19 mouse cellular contexts compared by ENCODE assay signal in the genomic region with DNA sequence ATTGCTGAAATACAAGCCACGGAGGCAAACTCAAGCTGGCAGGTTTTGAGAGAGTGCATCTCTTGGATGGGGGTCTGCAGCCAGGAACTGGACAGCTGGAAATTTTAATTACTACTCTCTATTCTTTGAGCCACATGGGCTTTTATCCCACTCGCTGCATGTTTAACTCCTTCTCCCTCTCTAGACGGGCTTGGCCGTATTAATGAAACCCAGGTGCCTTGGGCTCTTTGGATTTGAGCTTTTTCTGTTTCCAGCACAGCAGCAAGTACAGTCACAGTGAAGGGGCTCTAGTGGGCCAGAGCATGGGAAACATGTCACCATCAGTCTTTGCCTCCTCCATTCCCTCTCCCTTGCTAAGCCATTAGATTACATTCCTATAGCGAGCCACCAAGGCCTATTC. TPM values are rescaled to one million over a fixed set of nuclear protein-coding genes. Genes with fewer than 3 reads are reported as not detected.
DNase-seq lines count a peak whose midpoint lies in the region; ATAC-seq and TF ChIP-seq lines count a peak whose summit lies in the region.
"Had no signal": no experiment of that assay in that cellular context is flagged by ENCODE, and none has a peak within 500 bp of the region (broad histone marks: within the 10 kb centered on the region; RNA-seq: fewer than 3 reads in every experiment).

No protein-coding gene starts in this region.

- intact Hi-C loops in heart, postnatal 14 days (cut with DNase I) = no loop called here

- H3K4me1 ChIP-seq in forebrain, embryonic 10.5 days = peaks cover 36% of the 10 kb centered on the region
- no peaks in the 10 kb centered on the region for H3K4me1 ChIP-seq in forebrain, embryonic 15.5 days
- H3K4me1 ChIP-seq in hindbrain, embryonic 10.5 days (replicated peaks) = peaks cover 30% of the 10 kb centered on the region
- H3K4me1 ChIP-seq in hindbrain, postnatal 0 days (ENCODE audit: insufficient read depth, low read length) = no peaks in the 10 kb centered on the region
- 0 out of 2 replicates have a peak, but pooled peaks cover 6% of the 10 kb centered on the region for H3K4me1 ChIP-seq in kidney, embryonic 15.5 days
- H3K4me1 ChIP-seq: embryonic facial prominence, embryonic 12.5 days had no signal

- WGBS in forebrain, embryonic 10.5 days = 64% methylated on average over 5 of the region's 5 CpGs
- 13% methylated on average over 5 of the region's 5 CpGs for WGBS in forebrain, embryonic 15.5 days
- 71% methylated on average over 5 of the region's 5 CpGs for WGBS in hindbrain, embryonic 10.5 days
- WGBS in hindbrain, postnatal 0 days = 44% methylated on average over 5 of the region's 5 CpGs
- 76% methylated on average over 5 of the region's 5 CpGs for WGBS in kidney, embryonic 15.5 days

- no peak overlapping the region for H3K4me2 ChIP-seq in forebrain, embryonic 15.5 days (replicated peaks)
- H3K4me2 ChIP-seq in hindbrain, postnatal 0 days (ENCODE audit: low read depth, low read length) = no peak overlapping the region
- no peak overlapping the region for H3K4me2 ChIP-seq in kidney, embryonic 15.5 days
- H3K4me2 ChIP-seq: embryonic facial prominence, embryonic 12.5 days; hindbrain, embryonic 14.5 days had no signal

- H3K9me3 ChIP-seq in forebrain, embryonic 10.5 days = no peaks in the 10 kb centered on the region
- no peaks in the 10 kb centered on the region for H3K9me3 ChIP-seq in forebrain, embryonic 15.5 days
- H3K9me3 ChIP-seq in hindbrain, embryonic 10.5 days = no peaks in the 10 kb centered on the region
- H3K9me3 ChIP-seq in hindbrain, postnatal 0 days (ENCODE audit: low read length) = no peaks in the 10 kb centered on the region
- H3K9me3 ChIP-seq in kidney, embryonic 15.5 days (replicated peaks) = no peaks in the 10 kb centered on the region
- H3K9me3 ChIP-seq: embryonic facial prominence, embryonic 12.5 days; heart, embryonic 10.5 days had no signal

- H3K9ac ChIP-seq in forebrain, embryonic 15.5 days (replicated peaks) = no peak overlapping the region
- H3K9ac ChIP-seq in hindbrain, postnatal 0 days (replicated peaks; ENCODE audit: low read length) = no peak overlapping the region
- no peak overlapping the region for H3K9ac ChIP-seq in kidney, embryonic 15.5 days
- H3K9ac ChIP-seq: embryonic facial prominence, embryonic 12.5 days; hindbrain, embryonic 14.5 days had no signal

- H3K27me3 ChIP-seq in forebrain, embryonic 10.5 days (ENCODE audit: poor library complexity, severe bottlenecking) = no peaks in the 10 kb centered on the region
- no peaks in the 10 kb centered on the region for H3K27me3 ChIP-seq in forebrain, embryonic 15.5 days
- no peaks in the 10 kb centered on the region for H3K27me3 ChIP-seq in hindbrain, embryonic 10.5 days (ENCODE audit: insufficient read depth, poor library complexity, severe bottlenecking)
- H3K27me3 ChIP-seq in hindbrain, postnatal 0 days (ENCODE audit: insufficient read depth, low read length) = no peaks in the 10 kb centered on the region
- no peaks in the 10 kb centered on the region for H3K27me3 ChIP-seq in kidney, embryonic 15.5 days
- H3K27me3 ChIP-seq: embryonic facial prominence, embryonic 12.5 days had no signal

- no peak for DNase-seq in forebrain, embryonic 10.5 days (ENCODE audit: extremely low spot score, low spot score)
- DNase-seq in hindbrain, embryonic 10.5 days (ENCODE audit: low spot score) = no peak
- no peak for DNase-seq in hindbrain, postnatal 0 days (ENCODE audit: low spot score)
- DNase-seq in forelimb bud, embryonic 11.5 days (ENCODE audit: low read depth, low spot score) = peak; percentile 53
- DNase-seq in retina, embryonic 14.5 days (ENCODE audit: low spot score) = peak; percentile 16
- DNase-seq in heart, postnatal 14 days = no peak
- DNase-seq: adrenal gland, postnatal 14 days; B cell, adult 2 months; cerebellum, adult 18-20 months; cerebellum, adult 9-11 months; gastrocnemius, postnatal 10 days; heart, adult 18-20 months; heart, postnatal 10 days had no signal

- H3K4me3 ChIP-seq in forebrain, embryonic 10.5 days = no peak overlapping the region
- no peak overlapping the region for H3K4me3 ChIP-seq in forebrain, embryonic 15.5 days
- H3K4me3 ChIP-seq in hindbrain, embryonic 10.5 days = no peak overlapping the region
- H3K4me3 ChIP-seq in hindbrain, postnatal 0 days (ENCODE audit: low read length) = no peak overlapping the region
- H3K4me3 ChIP-seq in kidney, embryonic 15.5 days (replicated peaks) = no peak overlapping the region
- H3K4me3 ChIP-seq: embryonic facial prominence, embryonic 12.5 days; heart, embryonic 10.5 days had no signal

- H3K36me3 ChIP-seq in forebrain, embryonic 10.5 days (replicated peaks) = no peaks in the 10 kb centered on the region
- H3K36me3 ChIP-seq in forebrain, embryonic 15.5 days = no peaks in the 10 kb centered on the region
- no peaks in the 10 kb centered on the region for H3K36me3 ChIP-seq in hindbrain, embryonic 10.5 days
- H3K36me3 ChIP-seq in hindbrain, postnatal 0 days (ENCODE audit: insufficient read depth, low read length) = no peaks in the 10 kb centered on the region
- H3K36me3 ChIP-seq in kidney, embryonic 15.5 days = no peaks in the 10 kb centered on the region
- H3K36me3 ChIP-seq: embryonic facial prominence, embryonic 12.5 days; heart, embryonic 10.5 days had no signal

- TF ChIP-seq CTCF in hindbrain, postnatal 0 days (IDR thresholded peaks at IDR 0.05; ENCODE audit: low read depth) = no peak

- no peak for ATAC-seq in forebrain, embryonic 15.5 days (replicated peaks)
- no peak for ATAC-seq in hindbrain, postnatal 0 days
- no peak for ATAC-seq in kidney, embryonic 15.5 days (replicated peaks; ENCODE audit: low FRiP score)
- ATAC-seq: intestine, postnatal 0 days had no signal

- 0 out of 2 replicates have a peak overlapping the region, but pooled peaks have one; percentile 22 for H3K27ac ChIP-seq in forebrain, embryonic 10.5 days
- no peak overlapping the region for H3K27ac ChIP-seq in forebrain, embryonic 15.5 days (replicated peaks)
- H3K27ac ChIP-seq in hindbrain, embryonic 10.5 days = peak overlapping the region; percentile 0; the same call in 1 of the 2 replicates
- no peak overlapping the region for H3K27ac ChIP-seq in hindbrain, postnatal 0 days
- no peak overlapping the region for H3K27ac ChIP-seq in kidney, embryonic 15.5 days
- H3K27ac ChIP-seq: embryonic facial prominence, embryonic 12.5 days; heart, embryonic 10.5 days; hindbrain, embryonic 14.5 days had no signal

RNA-seq across cellular contexts. Expression of a gene that starts 16.4 kb away (rescaled TPM):
- polyA plus RNA-seq in forebrain, embryonic 10.5 days (2016; fragmentation: Nextera tagmentation; extraction: Ambion mirVana) = 8.0 and 10.6 TPM in 2 replicates
- 7.5 and 11.4 TPM in 2 replicates for polyA plus RNA-seq in forebrain, embryonic 15.5 days (2015; fragmentation: Nextera tagmentation; extraction: Ambion mirVana)
- polyA plus RNA-seq in hindbrain, embryonic 10.5 days (2016; fragmentation: Nextera tagmentation; extraction: Ambion mirVana) = 13.6 and 15.3 TPM in 2 replicates
- 21.6 and 48.7 TPM in 2 replicates for total RNA-seq in hindbrain, postnatal 0 days (2014; rRNA removed)
- 11.6 and 13.3 TPM in 2 replicates for polyA plus RNA-seq in hindbrain, postnatal 0 days (2015; fragmentation: Nextera tagmentation; extraction: Ambion mirVana)
- 14.3 and 15.4 TPM in 2 replicates for polyA plus RNA-seq in kidney, embryonic 15.5 days (2015; fragmentation: Nextera tagmentation; extraction: Ambion mirVana)
- total RNA-seq in heart, postnatal 14 days (2021) = 100 to 1,000 TPM in 1 of 2 experiments, 10 to 100 TPM in 1; 95.6 to 104 TPM

Comparison
In these comparisons a context has a peak if more than half of its experiments do, and no peak if none do; other contexts are left out.
1. H3K27ac ChIP-seq: peak in forebrain, embryonic 10.5 days (single experiment) and hindbrain, embryonic 10.5 days (single experiment); none in forebrain, embryonic 15.5 days (single experiment), hindbrain, postnatal 0 days (single experiment) and kidney, embryonic 15.5 days (single experiment).
2. DNase-seq: peak in forelimb bud, embryonic 11.5 days (single experiment) and retina, embryonic 14.5 days (single experiment); none in forebrain, embryonic 10.5 days (single experiment), hindbrain, embryonic 10.5 days (single experiment), hindbrain, postnatal 0 days (single experiment) and heart, postnatal 14 days (0 of 2).